Mouse (Mus musculus): ENCODE results near the gene Nuak1. TPM values are rescaled to one million over a fixed set of nuclear protein-coding genes. Genes with fewer than 3 reads are reported as not detected.

Nuak1 gene
- polyA plus RNA-seq, 1 experiment, result 0.43 TPM

DNA sequence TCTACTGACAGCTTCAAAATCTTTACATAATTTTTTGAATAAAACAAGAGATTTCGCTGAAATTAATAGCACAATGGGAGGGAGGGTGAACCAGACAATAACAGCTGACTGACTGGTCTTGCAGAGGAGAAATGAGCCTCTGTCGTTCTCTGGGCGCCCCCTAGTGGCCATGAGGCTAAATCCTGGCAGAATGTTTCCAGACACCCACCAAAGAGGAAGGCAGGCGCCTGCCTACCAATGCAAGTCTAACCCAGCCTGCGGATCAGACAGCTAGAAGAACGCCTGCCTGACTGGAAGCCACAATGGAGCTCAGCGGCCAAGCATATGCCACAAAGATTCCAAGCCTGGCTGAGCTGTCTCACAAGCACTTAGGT lies 2.4 kb downstream of the Nuak1 start:
- Histone ChIP-seq H3K4me1 (peaks cover 29% of the 10 kb centered on the region), H3K4me3 (replicated peaks) (peak overlapping the region; percentile 23), H3K36me3 (replicated peaks; ENCODE audit: low read length) (no peaks in the 10 kb centered on the region), H3K27me3 (replicated peaks) (peaks cover 93% of the 10 kb centered on the region), H3K9me3 (no peaks in the 10 kb centered on the region)
- TF ChIP-seq FLI1 (IDR thresholded peaks at IDR 0.05; ENCODE audit: low read length) (no peak), GATA1 (IDR thresholded peaks at IDR 0.05; ENCODE audit: borderline replicate concordance, low read length) (no peak)

- TF ChIP-seq GATA1 (IDR thresholded peaks at IDR 0.05; ENCODE audit: borderline replicate concordance, low read length) (no peak), FLI1 (IDR thresholded peaks at IDR 0.05; ENCODE audit: low read length) (no peak)
- H3K27me3 ChIP-seq (replicated peaks), result peaks cover 89% of the 10 kb centered on the region
- H3K9me3 ChIP-seq, result no peaks in the 10 kb centered on the region
- H3K4me3 ChIP-seq (replicated peaks), result no peak overlapping the region
- peaks cover 29% of the 10 kb centered on the region for H3K4me1 ChIP-seq
- H3K36me3 ChIP-seq (replicated peaks; ENCODE audit: low read length), result no peaks in the 10 kb centered on the region
These were observed 3.0 kb downstream of the Nuak1 start for GRCm38 (mm10) chr10:84437166-84438048.

DNA sequence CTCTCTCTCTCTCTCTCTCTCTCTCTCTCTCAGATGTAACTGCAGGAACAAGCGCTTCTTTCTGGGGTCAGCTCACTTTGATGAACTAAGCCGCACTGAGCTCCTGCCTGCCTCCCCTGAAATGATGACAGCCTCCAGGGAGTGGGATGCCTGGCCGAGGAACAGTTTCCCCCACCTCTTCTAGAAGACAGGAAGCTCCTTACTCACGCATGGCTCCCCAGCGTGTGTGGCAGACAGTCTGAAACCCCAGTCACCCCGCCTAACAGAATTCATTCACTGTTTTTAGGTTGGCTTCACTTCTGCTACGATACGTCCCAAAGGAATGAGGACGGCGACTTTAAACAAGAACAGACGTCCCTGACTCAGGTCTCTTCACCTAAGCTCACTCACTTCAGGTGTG lies 4.5 kb downstream of the Nuak1 start:
- Histone ChIP-seq H3K4me3 (replicated peaks) (no peak overlapping the region), H3K4me1 (peaks cover 24% of the 10 kb centered on the region), H3K9me3 (no peaks in the 10 kb centered on the region), H3K27me3 (replicated peaks) (peaks cover 82% of the 10 kb centered on the region), H3K36me3 (replicated peaks; ENCODE audit: low read length) (no peaks in the 10 kb centered on the region)
- no peak for TF ChIP-seq FLI1 (IDR thresholded peaks at IDR 0.05; ENCODE audit: low read length)
- no peak for TF ChIP-seq GATA1 (IDR thresholded peaks at IDR 0.05; ENCODE audit: borderline replicate concordance, low read length)

DNA sequence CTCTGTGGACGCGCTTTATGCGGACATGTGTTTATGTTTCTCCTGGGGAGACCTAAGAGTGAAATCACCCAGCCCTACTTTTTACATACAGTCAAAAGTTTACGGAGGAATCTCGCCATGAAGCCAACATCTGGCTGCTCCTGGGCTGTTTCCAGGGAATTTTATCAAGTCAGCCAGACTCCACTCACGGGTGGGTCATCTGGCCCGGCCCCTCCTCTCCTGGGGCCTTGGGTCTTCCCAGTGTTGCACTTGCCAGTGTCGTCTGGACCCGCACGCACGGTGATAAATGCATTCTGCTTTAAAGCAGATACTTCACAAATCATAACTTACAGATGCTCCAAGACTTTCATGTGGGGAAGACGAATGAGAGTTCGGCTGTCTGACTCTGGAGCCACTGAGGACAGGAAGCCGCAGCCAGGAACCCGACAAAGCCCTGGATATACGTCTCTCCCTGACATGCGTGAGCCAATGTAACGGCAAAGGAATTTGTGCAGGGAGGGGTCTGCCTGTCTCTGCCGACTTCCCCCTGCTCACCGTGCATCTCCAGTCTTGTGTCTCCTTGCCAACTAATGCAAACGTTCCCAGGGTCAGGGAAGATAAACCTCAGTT lies 7.1 kb downstream of the Nuak1 start:
- Histone ChIP-seq H3K36me3 (replicated peaks; ENCODE audit: low read length) (no peaks in the 10 kb centered on the region), H3K9me3 (peaks cover 7% of the 10 kb centered on the region; the same call in 1 of the 2 replicates), H3K4me3 (replicated peaks) (no peak overlapping the region), H3K4me1 (peaks cover 11% of the 10 kb centered on the region), H3K27me3 (replicated peaks) (peaks cover 62% of the 10 kb centered on the region)
- TF ChIP-seq FLI1 (IDR thresholded peaks at IDR 0.05; ENCODE audit: low read length) (no peak), GATA1 (IDR thresholded peaks at IDR 0.05; ENCODE audit: borderline replicate concordance, low read length) (no peak)

DNA sequence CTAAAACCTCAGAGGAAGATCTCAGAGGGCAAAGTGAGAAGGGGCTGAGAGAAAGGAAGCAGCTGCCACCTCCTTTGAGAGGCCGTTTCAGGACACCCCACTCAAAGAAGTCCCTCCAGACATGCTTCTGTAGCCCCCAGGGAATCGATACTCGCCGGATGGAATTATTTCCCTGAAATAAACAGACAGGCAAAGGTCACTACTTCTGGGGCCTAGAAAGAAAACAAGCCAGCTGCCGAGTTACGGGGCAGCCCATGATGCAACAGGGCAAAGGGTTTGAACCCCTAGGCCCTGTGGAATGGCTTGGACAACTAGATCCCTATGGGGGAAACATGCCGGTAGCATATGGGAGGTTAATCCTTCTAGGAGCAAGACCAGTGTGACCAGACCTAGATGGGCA lies 16.0 kb downstream of the Nuak1 start:
- Histone ChIP-seq H3K36me3 (replicated peaks; ENCODE audit: low read length) (no peaks in the 10 kb centered on the region), H3K4me3 (replicated peaks) (no peak overlapping the region), H3K4me1 (peaks cover 5% of the 10 kb centered on the region; the same call in 1 of the 2 replicates), H3K27me3 (replicated peaks) (peaks cover 34% of the 10 kb centered on the region), H3K9me3 (0 out of 2 replicates have a peak, but pooled peaks cover 1% of the 10 kb centered on the region)
- TF ChIP-seq FLI1 (IDR thresholded peaks at IDR 0.05; ENCODE audit: low read length), result no peak
- no peak for TF ChIP-seq GATA1 (IDR thresholded peaks at IDR 0.05; ENCODE audit: borderline replicate concordance, low read length)

- H3K4me1 ChIP-seq, result peaks cover 5% of the 10 kb centered on the region; the same call in 1 of the 2 replicates
- no peaks in the 10 kb centered on the region for H3K9me3 ChIP-seq
- H3K4me3 ChIP-seq (replicated peaks), result no peak overlapping the region
- no peaks in the 10 kb centered on the region for H3K36me3 ChIP-seq (replicated peaks; ENCODE audit: low read length)
- no peak for TF ChIP-seq FLI1 (IDR thresholded peaks at IDR 0.05; ENCODE audit: low read length)
- no peak for TF ChIP-seq GATA1 (IDR thresholded peaks at IDR 0.05; ENCODE audit: borderline replicate concordance, low read length)
- H3K27me3 ChIP-seq (replicated peaks), result peaks cover 39% of the 10 kb centered on the region
These were observed 16.5 kb downstream of the Nuak1 start for GRCm38 (mm10) chr10:84423903-84424302.

- TF ChIP-seq FLI1 (IDR thresholded peaks at IDR 0.05; ENCODE audit: low read length), result no peak
- no peak for TF ChIP-seq GATA1 (IDR thresholded peaks at IDR 0.05; ENCODE audit: borderline replicate concordance, low read length)
- no peaks in the 10 kb centered on the region for H3K36me3 ChIP-seq (replicated peaks; ENCODE audit: low read length)
- no peak overlapping the region for H3K4me3 ChIP-seq (replicated peaks)
- no peaks in the 10 kb centered on the region for H3K9me3 ChIP-seq
- peaks cover 5% of the 10 kb centered on the region; the same call in 1 of the 2 replicates for H3K4me1 ChIP-seq
- peaks cover 39% of the 10 kb centered on the region for H3K27me3 ChIP-seq (replicated peaks)
These were observed 19.8 kb downstream of the Nuak1 start for GRCm38 (mm10) chr10:84420589-84420988.

- no peaks in the 10 kb centered on the region for H3K9me3 ChIP-seq
- no peaks in the 10 kb centered on the region for H3K36me3 ChIP-seq (replicated peaks; ENCODE audit: low read length)
- peaks cover 40% of the 10 kb centered on the region for H3K27me3 ChIP-seq (replicated peaks)
- H3K4me3 ChIP-seq (replicated peaks), result no peak overlapping the region
- TF ChIP-seq FLI1 (IDR thresholded peaks at IDR 0.05; ENCODE audit: low read length), result no peak
- no peak for TF ChIP-seq GATA1 (IDR thresholded peaks at IDR 0.05; ENCODE audit: borderline replicate concordance, low read length)
- H3K4me1 ChIP-seq, result no peaks in the 10 kb centered on the region
These were observed 22.0 kb downstream of the Nuak1 start for GRCm38 (mm10) chr10:84418421-84418820.

- no peaks in the 10 kb centered on the region for H3K36me3 ChIP-seq (replicated peaks; ENCODE audit: low read length)
- H3K27me3 ChIP-seq (replicated peaks), result peaks cover 40% of the 10 kb centered on the region
- H3K4me1 ChIP-seq, result no peaks in the 10 kb centered on the region
- no peaks in the 10 kb centered on the region for H3K9me3 ChIP-seq
- no peak overlapping the region for H3K4me3 ChIP-seq (replicated peaks)
- TF ChIP-seq GATA1 (IDR thresholded peaks at IDR 0.05; ENCODE audit: borderline replicate concordance, low read length) (no peak), FLI1 (IDR thresholded peaks at IDR 0.05; ENCODE audit: low read length) (no peak)
These were observed 23.6 kb downstream of the Nuak1 start for GRCm38 (mm10) chr10:84416752-84417151.

Data from megakaryocyte, embryonic 14.5 days (primary cell).